Mouse (Mus musculus) spleen, adult 2 months (tissue): Measurements from ENCODE around the gene Tmbim4. TPM values are rescaled to one million over a fixed set of nuclear protein-coding genes. Genes with fewer than 3 reads are reported as not detected.

Experiments used
- DNase-seq, 2 experiments: peaks; one replicate each; pipeline versions ENCODE4 v3.0.0 to v3.0.0-alpha.2; 2012 to 2021; ENCODE audit warnings: low spot score in 2 of 2, low read depth in 1 of 2
- H3K27ac ChIP-seq: fragments of 200-500 bp; 2 replicates; pipeline ENCODE4 v1.5.1; 2012; ENCODE audit warnings: low read length, inconsistent platforms; ENCODE audit not compliant: insufficient read depth
- H3K27me3 ChIP-seq: fragments of 200-500 bp; 2 replicates; pipeline ENCODE4 v1.6.1; 2012; ENCODE audit warnings: mild to moderate bottlenecking, moderate library complexity, low read length, inconsistent platforms; ENCODE audit not compliant: control insufficient read depth, insufficient read depth
- H3K36me3 ChIP-seq: fragments of 200-500 bp; 2 replicates; pipeline ENCODE4 v1.6.1; 2012; ENCODE audit warnings: mild to moderate bottlenecking, low read length, inconsistent platforms; ENCODE audit not compliant: control insufficient read depth, insufficient read depth
- H3K4me1 ChIP-seq: fragments of 200-500 bp; 2 replicates; pipeline ENCODE4 v1.6.1; 2011; ENCODE audit warnings: inconsistent platforms; ENCODE audit not compliant: control insufficient read depth, insufficient read depth, insufficient read length
- H3K4me3 ChIP-seq: fragments of 200-500 bp; 2 replicates; pipeline ENCODE4 v1.5.1; 2011; ENCODE audit warnings: mild to moderate bottlenecking, inconsistent platforms; ENCODE audit not compliant: insufficient read depth, insufficient read length; ENCODE audit errors: extremely low read depth
- CTCF ChIP-seq: fragments of 200-500 bp; IDR thresholded peaks from 2 replicates; pipeline ENCODE4 v1.5.1; 2011; ENCODE audit warnings: mild to moderate bottlenecking, inconsistent platforms; ENCODE audit not compliant: insufficient read depth, insufficient read length, insufficient replicate concordance; ENCODE audit errors: extremely low read depth
- POLR2A ChIP-seq: fragments of 200-500 bp; IDR thresholded peaks from 2 replicates; pipeline ENCODE4 v1.6.1; 2011; ENCODE audit warnings: low read depth, low read length, inconsistent platforms
- WGBS: fragments of 180-500 bp; shearing (Covaris S2); methylation state at CpG from one replicate; pipeline ENCODE4 v1.1.7; 2018; 5-methylcytosine and 5-hydroxymethylcytosine counted together
- polyA plus RNA-seq: library from polyadenylated mRNA; depleted of rRNA; stranded (reverse); fragments of >200 nt; gene quantifications from 2 replicates; pipeline ENCODE4 v1.2.3, GENCODE M21; 2012

Tmbim4 gene
- polyA plus RNA-seq, 1 experiment = 110 TPM

DNA sequence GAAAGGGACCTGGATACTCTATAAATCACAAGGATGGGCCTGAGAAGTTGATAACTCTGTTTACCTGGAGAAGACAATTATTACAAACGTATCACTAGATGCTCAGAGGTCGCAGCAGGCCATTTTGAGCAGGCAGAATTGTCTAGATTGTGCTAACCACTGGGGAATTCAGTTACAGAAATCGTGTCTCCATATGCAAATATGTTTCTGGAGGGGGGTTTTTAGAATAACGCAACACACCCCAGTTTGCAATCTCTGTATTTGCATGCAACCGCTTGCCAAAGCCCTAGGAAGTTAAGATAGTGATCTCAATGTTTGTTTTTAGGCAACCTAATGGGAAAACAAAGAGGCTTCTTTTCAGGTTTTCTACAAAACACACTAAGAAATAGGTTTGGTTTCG is 10.2 kb upstream of the Tmbim4 start:
- Histone ChIP-seq H3K27ac (no peak overlapping the region), H3K36me3 (no peaks in the 10 kb centered on the region), H3K27me3 (no peaks in the 10 kb centered on the region), H3K4me1 (peaks cover 26% of the 10 kb centered on the region), H3K4me3 (no peak overlapping the region)
- TF ChIP-seq POLR2A = no peak
- peak; percentile 35 to 70 for DNase-seq
- WGBS = 44% methylated on average over 6 of the region's 6 CpGs

DNA sequence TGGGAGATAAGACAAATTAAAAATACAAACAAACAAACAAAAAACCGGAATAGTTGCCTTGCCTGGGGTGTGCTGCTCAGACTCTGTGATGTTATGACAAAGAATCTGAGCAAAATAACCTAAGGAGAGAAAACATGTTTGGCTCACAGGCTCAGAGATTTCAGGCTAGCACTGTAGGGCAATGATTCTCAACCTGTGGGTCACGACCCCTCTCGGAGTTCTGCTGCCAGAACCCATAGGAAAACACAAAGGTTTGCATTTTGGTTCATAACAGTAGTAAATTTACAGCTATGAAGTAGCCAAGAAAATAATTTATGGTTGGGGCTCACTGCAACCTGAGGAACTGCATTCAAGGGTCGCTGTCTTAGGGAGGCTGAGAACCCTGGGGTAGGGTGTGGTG is 9.1 kb upstream of the Tmbim4 start:
- Histone ChIP-seq H3K27me3 (no peaks in the 10 kb centered on the region), H3K4me1 (peaks cover 26% of the 10 kb centered on the region), H3K27ac (no peak overlapping the region), H3K36me3 (no peaks in the 10 kb centered on the region), H3K4me3 (no peak overlapping the region)
- WGBS = 88% methylated on average over 4 of the region's 4 CpGs
- TF ChIP-seq POLR2A (no peak), CTCF (no peak)
- no peak for DNase-seq

DNA sequence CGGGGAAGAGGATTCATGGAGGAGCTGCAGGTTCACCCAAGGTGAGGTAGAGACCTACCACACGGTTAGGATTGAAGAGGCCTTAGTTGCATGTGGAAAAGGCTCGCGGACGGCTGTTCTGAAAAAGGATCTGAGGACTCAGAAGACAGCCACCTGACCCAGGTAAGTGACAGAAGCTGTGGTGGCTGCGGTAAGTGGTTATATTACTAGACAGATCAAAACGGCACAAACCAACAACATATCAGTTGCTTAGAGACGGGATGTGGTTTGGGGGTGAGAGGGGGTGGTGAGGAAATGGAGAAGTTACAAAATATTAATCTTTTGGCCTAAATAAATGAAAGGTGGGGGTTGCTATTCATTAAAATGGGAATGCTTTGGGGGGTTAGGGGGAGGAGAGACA is 8.1 kb upstream of the Tmbim4 start:
- Histone ChIP-seq H3K36me3 (no peaks in the 10 kb centered on the region), H3K4me1 (peaks cover 26% of the 10 kb centered on the region), H3K27ac (peak overlapping the region; percentile 29; the same call in 1 of the 2 replicates), H3K27me3 (no peaks in the 10 kb centered on the region), H3K4me3 (no peak overlapping the region)
- peak; percentile 57 to 82 for DNase-seq
- 12% methylated on average over 8 of the region's 8 CpGs for WGBS
- TF ChIP-seq POLR2A = no peak
- no peak for TF ChIP-seq CTCF

DNA sequence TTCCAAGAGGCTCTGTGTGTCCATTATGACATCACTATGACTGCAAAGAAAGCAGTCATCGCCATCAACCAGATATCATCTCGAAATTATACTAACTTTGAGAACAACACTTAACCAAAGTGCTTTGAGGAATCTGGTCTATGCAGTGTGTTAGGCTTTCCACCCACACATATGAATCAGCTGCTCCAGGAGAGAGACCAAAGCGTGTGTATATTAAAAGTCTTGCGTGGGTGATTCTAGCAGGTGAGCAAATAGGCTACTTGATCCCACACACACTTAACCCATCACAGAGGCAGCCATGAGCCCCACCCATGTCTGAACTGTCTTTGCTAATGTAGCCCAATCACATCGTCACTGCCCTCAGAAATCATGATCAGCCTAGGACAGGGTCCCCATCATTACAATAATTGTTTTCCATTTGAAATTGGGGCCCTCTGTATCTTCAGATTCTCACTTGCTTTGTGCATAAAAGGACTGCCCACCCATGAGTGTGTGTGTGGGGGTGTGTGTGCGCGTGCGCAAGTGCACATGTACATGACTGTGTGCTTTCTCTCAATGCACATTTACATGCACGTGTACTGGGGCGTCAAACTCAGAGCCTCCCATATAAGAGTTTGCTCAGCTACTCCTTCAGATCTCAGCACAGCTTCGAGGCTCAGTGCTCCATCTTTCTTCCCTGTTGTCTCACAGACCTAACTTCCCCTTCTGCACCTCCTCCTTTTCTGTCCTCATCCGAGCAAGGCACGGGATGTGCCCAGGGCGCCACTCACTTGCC is 4.1 kb upstream of the Tmbim4 start:
- Histone ChIP-seq H3K27ac (no peak overlapping the region), H3K36me3 (no peaks in the 10 kb centered on the region), H3K27me3 (no peaks in the 10 kb centered on the region), H3K4me1 (peaks cover 19% of the 10 kb centered on the region), H3K4me3 (no peak overlapping the region)
- no peak for TF ChIP-seq CTCF
- TF ChIP-seq POLR2A = no peak
- DNase-seq = no peak
- 63% methylated on average over 14 of the region's 14 CpGs for WGBS

DNA sequence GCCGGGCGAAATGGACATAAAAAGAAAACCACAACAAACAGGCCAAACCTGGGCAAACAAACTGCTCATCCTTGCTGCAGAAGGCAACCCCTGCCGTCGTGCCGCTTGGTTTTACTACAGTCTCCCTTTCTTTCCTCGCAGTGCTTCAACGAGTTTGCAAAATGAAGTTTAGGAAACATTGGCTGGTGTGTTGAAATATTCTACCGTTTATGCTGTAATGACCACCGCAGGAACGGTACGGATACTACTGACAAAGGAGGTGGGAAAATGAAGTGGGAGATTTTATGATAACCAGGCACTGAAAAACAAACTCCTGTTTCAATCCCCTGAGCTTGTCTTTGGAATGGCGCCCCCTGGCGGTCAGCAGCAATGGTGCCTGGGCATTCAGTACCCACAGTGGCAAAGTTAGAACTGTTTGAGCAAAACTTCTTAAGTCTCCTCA is 592 bp downstream of the Tmbim4 start, which contains the start of gene Irak3:
Gene Irak3 (minus strand): TSS at position 170 of the 442 bp plus-strand sequence.
- DNase-seq = peak; percentile 75 to 85
- TF ChIP-seq CTCF (peak; percentile 86; the same call in 1 of the 2 replicates), POLR2A (no peak)
- Histone ChIP-seq H3K27me3 (no peaks in the 10 kb centered on the region), H3K27ac (peak within 1 kb of the TSS; percentile 84), H3K4me3 (peak within 1 kb of the TSS; percentile 85), H3K4me1 (peaks cover 11% of the 10 kb centered on the region), H3K36me3 (no peaks in the 10 kb centered on the region)
- under 1% methylated on average over 13 of the region's 13 CpGs for WGBS

DNA sequence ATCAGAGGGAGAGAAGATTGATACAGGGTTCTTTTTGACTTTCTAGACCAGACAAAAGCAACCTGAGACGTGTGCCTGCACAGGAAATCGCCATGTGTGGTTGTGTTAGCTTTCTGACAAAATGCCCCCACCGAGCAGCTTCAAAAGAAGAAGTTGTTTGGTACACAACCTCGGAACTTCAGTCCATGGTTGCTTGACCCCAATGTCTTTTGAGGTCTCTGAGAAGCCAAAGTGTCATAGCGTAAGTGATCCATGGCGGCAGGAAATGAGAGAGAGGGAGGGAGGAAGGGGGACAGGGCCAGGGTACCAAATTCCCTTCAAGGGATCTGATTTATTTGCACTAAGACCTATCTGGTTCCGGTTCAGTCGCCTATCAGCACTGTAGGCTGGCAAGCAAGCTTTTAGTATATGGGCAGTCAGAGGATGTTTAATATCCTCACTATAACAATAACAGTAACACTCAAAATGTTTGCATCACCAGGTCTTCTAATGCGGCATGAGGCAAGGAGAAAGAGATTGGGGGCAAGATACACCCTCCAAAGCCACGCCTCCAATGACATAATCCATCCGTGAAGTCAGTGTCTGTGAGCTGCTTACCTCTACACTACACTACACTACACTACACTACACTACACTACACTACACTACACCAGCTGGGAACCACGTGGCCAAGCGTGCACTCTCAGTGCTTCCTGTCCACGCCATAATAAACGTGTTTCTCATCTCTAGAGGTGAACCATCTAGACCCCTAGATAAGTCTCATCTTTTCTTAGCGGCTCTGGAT is 1.3 kb downstream of the Tmbim4 start:
- Histone ChIP-seq H3K36me3 (no peaks in the 10 kb centered on the region), H3K27me3 (no peaks in the 10 kb centered on the region), H3K27ac (peak overlapping the region; percentile 84), H3K4me3 (peak overlapping the region; percentile 85; the same call in 1 of the 2 replicates), H3K4me1 (peaks cover 11% of the 10 kb centered on the region)
- no peak for TF ChIP-seq CTCF
- no peak for TF ChIP-seq POLR2A
- DNase-seq = peak in 1 of 2 experiments; percentile 46
- WGBS = 47% methylated on average over 16 of the region's 16 CpGs
